Mouse (Mus musculus): ENCODE results near the gene Ap1b1. TPM values are rescaled to one million over a fixed set of nuclear protein-coding genes. Genes with fewer than 3 reads are reported as not detected.

Gene Ap1b1
- polyA plus RNA-seq, 1 experiment from 2014 or later, result 46.3 TPM

DNA sequence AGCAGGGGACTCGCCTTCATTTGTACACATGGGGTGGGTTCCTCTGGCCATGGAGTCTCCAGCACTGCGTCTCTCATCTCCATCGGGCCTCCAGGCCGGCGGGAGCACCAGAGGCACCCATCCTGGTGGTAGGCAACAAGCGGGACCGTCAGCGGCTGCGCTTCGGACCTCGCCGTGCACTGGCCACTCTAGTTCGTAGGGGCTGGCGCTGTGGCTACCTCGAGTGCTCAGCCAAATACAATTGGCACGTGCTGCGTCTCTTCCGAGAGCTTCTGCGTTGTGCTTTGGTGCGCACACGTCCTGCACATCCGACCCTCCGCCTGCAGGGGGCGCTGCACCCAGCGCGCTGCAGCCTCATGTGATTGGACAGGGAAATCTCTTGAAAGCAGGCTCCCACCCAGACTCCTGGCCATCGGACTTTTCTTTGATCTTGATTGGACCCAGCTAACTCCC lies 73.1 kb downstream of the Ap1b1 start:
- 12% methylated on average over 27 of the region's 27 CpGs for WGBS (ENCODE audit: insufficient replicate concordance)
- ATAC-seq, result no peak
- peak; percentile 60 for DNase-seq
- Histone ChIP-seq H3K9ac (replicated peaks) (no peak overlapping the region), H3K27ac (ENCODE audit: low read depth) (no peak overlapping the region), H3K36me3 (replicated peaks; ENCODE audit: insufficient read depth, low read length) (no peaks in the 10 kb centered on the region), H3K4me3 (ENCODE audit: low read depth, low read length) (no peak overlapping the region), H3K9me3 (ENCODE audit: low read length) (no peaks in the 10 kb centered on the region), H3K4me2 (ENCODE audit: low read depth, low read length) (no peak overlapping the region), H3K27me3 (ENCODE audit: insufficient read depth, low read length) (peaks cover 91% of the 10 kb centered on the region), H3K4me1 (ENCODE audit: insufficient read depth) (peaks cover 50% of the 10 kb centered on the region)
- no peak for TF ChIP-seq EP300 (IDR thresholded peaks at IDR 0.05; ENCODE audit: low read depth)
- TF ChIP-seq CTCF (IDR thresholded peaks at IDR 0.05; ENCODE audit: low read depth), result peak; percentile 90

DNA sequence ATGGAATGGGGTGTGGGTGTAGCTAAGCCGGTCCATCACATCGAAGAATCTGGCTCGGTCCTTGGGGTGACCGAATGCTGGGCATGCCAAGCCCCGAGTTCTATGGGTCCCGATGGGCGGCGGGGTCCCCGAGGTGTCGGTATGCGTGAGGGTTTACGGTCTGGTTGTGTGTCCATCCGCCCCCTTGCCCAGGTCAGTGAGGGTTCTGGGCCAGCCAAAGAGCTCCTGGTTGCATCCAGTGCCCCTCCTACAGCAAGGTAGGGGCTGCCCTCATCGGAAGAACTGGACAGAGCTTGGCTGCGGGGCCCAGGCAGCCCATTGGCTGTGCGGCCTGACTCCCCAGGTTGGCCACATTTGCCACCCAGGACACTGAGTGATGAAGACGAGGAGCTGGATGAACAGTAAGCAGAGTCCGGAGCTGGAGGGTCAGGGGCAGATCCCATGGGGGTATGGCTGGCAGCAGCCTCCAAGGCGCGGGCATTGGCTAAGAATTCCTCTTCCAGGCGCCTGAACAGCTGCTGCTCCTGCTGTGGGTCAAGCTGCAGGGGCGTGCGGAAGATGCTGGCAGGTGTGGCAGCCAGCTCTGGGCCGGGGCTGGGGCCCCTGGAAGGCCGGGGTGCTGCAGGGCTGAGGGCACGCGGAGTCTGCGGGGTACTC lies 74.3 kb downstream of the Ap1b1 start:
- Histone ChIP-seq H3K27ac (ENCODE audit: low read depth) (no peak overlapping the region), H3K9me3 (ENCODE audit: low read length) (no peaks in the 10 kb centered on the region), H3K9ac (replicated peaks) (peak overlapping the region; percentile 31; the same call in 1 of the 2 replicates), H3K4me3 (ENCODE audit: low read depth, low read length) (peak overlapping the region; percentile 39; the same call in 1 of the 2 replicates), H3K4me1 (ENCODE audit: insufficient read depth) (peaks cover 51% of the 10 kb centered on the region), H3K27me3 (ENCODE audit: insufficient read depth, low read length) (peaks cover 87% of the 10 kb centered on the region), H3K36me3 (replicated peaks; ENCODE audit: insufficient read depth, low read length) (no peaks in the 10 kb centered on the region), H3K4me2 (ENCODE audit: low read depth, low read length) (peak overlapping the region; percentile 74; the same call in 1 of the 2 replicates)
- ATAC-seq (no peak), DNase-seq (no peak)
- WGBS (ENCODE audit: insufficient replicate concordance), result 69% methylated on average over 26 of the region's 28 CpGs
- TF ChIP-seq CTCF (IDR thresholded peaks at IDR 0.05; ENCODE audit: low read depth), result no peak
- no peak for TF ChIP-seq EP300 (IDR thresholded peaks at IDR 0.05; ENCODE audit: low read depth)

DNA sequence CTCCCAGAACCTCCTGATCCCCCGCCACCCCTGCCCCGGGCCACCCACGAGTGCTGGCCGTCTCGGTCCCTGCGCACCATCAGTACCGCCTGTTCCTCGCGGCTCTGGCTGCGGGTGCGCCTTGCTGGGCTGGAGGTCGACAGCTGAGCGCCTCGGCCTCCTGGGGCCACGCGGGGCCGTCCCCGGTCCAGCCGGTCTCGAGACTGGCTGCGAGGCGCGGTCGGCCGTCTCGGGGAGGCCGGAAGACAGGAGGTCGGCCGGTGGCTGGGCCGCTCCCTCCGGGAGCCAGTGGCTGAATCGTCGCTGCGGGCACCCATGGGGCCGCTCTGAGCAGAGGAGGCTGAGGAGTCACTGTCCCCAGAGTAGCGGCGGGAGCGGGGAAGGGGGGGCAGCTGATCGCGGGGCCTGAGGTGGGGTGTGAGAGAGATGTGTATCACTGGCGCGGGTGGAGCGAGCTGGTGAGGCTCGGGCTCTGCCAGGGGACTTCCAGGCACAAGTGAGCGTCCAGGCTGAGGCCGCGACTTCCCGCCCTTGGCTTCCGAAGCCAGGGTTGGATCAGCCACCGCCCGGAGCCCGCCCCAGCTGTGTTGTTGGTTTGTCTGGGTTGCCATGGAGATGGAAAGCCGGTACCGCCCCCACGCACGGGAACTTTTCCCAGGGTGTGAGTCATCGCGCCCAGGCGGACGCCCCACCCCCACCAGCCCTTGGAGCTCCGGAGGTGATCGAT lies 75.0 kb downstream of the Ap1b1 start:
- H3K4me3 ChIP-seq (ENCODE audit: low read depth, low read length), result peak overlapping the region; percentile 39
- TF ChIP-seq EP300 (IDR thresholded peaks at IDR 0.05; ENCODE audit: low read depth) (no peak; the same call in 1 of the 2 replicates), CTCF (IDR thresholded peaks at IDR 0.05; ENCODE audit: low read depth) (no peak)
- H3K4me1 ChIP-seq (ENCODE audit: insufficient read depth), result peaks cover 51% of the 10 kb centered on the region
- peak overlapping the region; percentile 74 for H3K4me2 ChIP-seq (ENCODE audit: low read depth, low read length)
- H3K36me3 ChIP-seq (replicated peaks; ENCODE audit: insufficient read depth, low read length), result no peaks in the 10 kb centered on the region
- H3K9me3 ChIP-seq (ENCODE audit: low read length), result no peaks in the 10 kb centered on the region
- H3K9ac ChIP-seq (replicated peaks), result peak overlapping the region; percentile 53
- peak; percentile 74 for ATAC-seq
- 5% methylated on average over 52 of the region's 62 CpGs for WGBS (ENCODE audit: insufficient replicate concordance)
- H3K27me3 ChIP-seq (ENCODE audit: insufficient read depth, low read length), result peaks cover 80% of the 10 kb centered on the region
- peak; percentile 91 for DNase-seq
- no peak overlapping the region for H3K27ac ChIP-seq (ENCODE audit: low read depth)

DNA sequence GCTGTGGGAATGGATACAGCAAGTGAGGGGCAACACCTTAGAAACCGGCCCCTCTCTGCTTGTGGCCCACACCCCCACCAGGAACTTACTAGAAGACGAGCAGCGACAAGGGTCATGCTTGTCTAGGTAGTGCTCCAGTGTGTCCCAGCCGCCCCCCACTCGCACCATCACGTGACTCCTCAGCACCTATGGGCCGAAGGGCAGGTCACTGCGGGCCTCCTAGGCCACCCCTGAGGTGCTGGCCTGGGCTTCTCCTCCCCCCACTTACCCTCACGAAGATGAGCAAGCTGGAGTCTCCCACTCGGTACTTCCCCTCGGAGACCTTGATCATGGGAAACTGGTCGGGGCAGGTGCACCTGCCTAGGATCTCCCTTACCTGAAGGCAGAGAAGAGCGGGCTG lies 75.7 kb downstream of the Ap1b1 start:
- no peaks in the 10 kb centered on the region for H3K9me3 ChIP-seq (ENCODE audit: low read length)
- H3K36me3 ChIP-seq (replicated peaks; ENCODE audit: insufficient read depth, low read length), result no peaks in the 10 kb centered on the region
- peak; percentile 8 for ATAC-seq
- peaks cover 51% of the 10 kb centered on the region for H3K4me1 ChIP-seq (ENCODE audit: insufficient read depth)
- DNase-seq, result no peak
- peak overlapping the region; percentile 39 for H3K4me3 ChIP-seq (ENCODE audit: low read depth, low read length)
- 28% methylated on average over 13 of the region's 13 CpGs for WGBS (ENCODE audit: insufficient replicate concordance)
- peaks cover 72% of the 10 kb centered on the region for H3K27me3 ChIP-seq (ENCODE audit: insufficient read depth, low read length)
- H3K27ac ChIP-seq (ENCODE audit: low read depth), result no peak overlapping the region
- H3K9ac ChIP-seq (replicated peaks), result peak overlapping the region; percentile 53
- TF ChIP-seq EP300 (IDR thresholded peaks at IDR 0.05; ENCODE audit: low read depth), result no peak
- TF ChIP-seq CTCF (IDR thresholded peaks at IDR 0.05; ENCODE audit: low read depth), result no peak
- H3K4me2 ChIP-seq (ENCODE audit: low read depth, low read length), result peak overlapping the region; percentile 74

DNA sequence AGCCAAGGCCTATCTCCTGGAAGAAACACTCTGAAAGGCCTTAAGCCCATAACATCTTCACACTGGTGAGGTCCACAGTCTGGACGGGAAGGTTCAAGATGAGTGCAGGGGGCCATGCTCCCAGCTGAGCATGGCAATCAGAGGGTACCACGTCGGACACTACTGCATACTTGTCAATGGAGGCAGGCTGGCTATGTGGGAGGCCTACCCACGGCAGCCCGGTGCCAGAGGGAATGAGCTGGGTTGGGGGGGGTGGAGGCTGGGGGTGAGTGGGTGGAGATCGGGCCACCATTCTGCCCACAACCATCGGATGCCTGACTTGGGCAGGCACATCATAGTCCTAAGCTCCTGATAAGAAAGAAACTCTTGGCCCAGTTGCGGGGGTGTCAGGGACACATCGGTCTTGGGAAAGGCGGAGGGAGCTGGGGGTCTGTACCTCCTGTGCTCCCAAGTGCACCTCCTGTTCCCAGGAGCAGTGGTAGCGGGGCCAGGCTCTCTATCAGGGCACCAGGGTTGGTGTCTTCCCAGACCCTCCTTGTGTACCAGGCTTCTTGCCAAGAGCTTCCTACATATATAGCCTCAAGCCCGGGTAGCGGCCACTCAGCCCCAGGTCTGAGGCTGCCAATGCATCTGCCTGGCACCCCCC lies 76.4 kb downstream of the Ap1b1 start:
- TF ChIP-seq EP300 (IDR thresholded peaks at IDR 0.05; ENCODE audit: low read depth) (no peak), CTCF (IDR thresholded peaks at IDR 0.05; ENCODE audit: low read depth) (no peak)
- H3K4me2 ChIP-seq (ENCODE audit: low read depth, low read length), result peak overlapping the region; percentile 74; the same call in 1 of the 2 replicates
- no peak overlapping the region for H3K4me3 ChIP-seq (ENCODE audit: low read depth, low read length)
- H3K4me1 ChIP-seq (ENCODE audit: insufficient read depth), result peaks cover 46% of the 10 kb centered on the region
- DNase-seq (no peak), ATAC-seq (no peak)
- H3K27me3 ChIP-seq (ENCODE audit: insufficient read depth, low read length), result peaks cover 66% of the 10 kb centered on the region
- no peaks in the 10 kb centered on the region for H3K36me3 ChIP-seq (replicated peaks; ENCODE audit: insufficient read depth, low read length)
- no peak overlapping the region for H3K27ac ChIP-seq (ENCODE audit: low read depth)
- H3K9ac ChIP-seq (replicated peaks), result no peak overlapping the region
- H3K9me3 ChIP-seq (ENCODE audit: low read length), result no peaks in the 10 kb centered on the region
- WGBS (ENCODE audit: insufficient replicate concordance), result 74% methylated on average over 13 of the region's 13 CpGs

Data from liver, postnatal 0 days (tissue).